Mouse (Mus musculus): ENCODE measurements around the gene Sgip1.

Sgip1 gene

GRCm38 (mm10) chr4:102976290-102977275, 235.5 kb downstream of the Sgip1 start:
- in situ Hi-C loops (cut with MboI, MseI) = no loop called here

GRCm38 (mm10) chr4:102977778-102978321, 236.8 kb downstream of the Sgip1 start:
- in situ Hi-C loops (cut with MboI, MseI) = no loop called here

DNA sequence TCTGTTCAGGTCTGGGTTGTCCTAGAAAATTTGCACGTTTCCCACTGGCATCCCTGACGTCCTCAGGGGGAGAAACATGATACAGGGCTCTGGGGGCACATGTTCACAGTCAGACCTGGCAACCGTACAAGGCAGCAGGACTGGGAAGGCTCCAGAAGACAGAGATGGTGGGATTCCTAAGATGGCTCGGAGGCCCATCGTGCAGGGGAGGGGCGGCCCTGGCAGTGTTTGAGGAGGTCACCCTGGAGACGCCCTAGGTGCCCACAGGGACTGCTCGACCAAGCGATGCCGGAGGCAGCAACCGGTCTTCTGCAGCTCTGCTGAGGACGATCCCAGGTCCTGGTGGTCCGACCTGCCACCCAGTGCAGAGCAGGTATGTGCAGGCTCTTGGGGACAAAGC, 237.3 kb downstream of the Sgip1 start, which contains the start of gene Tctex1d1:
Gene Tctex1d1 (plus strand): TSS at position 167 of the 400 bp plus-strand sequence.
- in situ Hi-C loops (cut with MboI, MseI) = no loop called here

- in situ Hi-C loops (cut with MboI, MseI) = no loop called here
These were observed 238.3 kb downstream of the Sgip1 start for GRCm38 (mm10) chr4:102979385-102979784.

GRCm38 (mm10) chr4:102981709-102982108, 240.6 kb downstream of the Sgip1 start:
- in situ Hi-C loops (cut with MboI, MseI) = loop anchor here (10.0 kb wide), 1 partner anchor 333 kb away; the partner anchor contains the start of gene Oma1

GRCm38 (mm10) chr4:102986173-102986572, 245.1 kb downstream of the Sgip1 start:
- in situ Hi-C loops (cut with MboI, MseI) = loop anchor here (5.0 to 10.0 kb wide), 2 partner anchors 146 to 329 kb away; partner anchors contain the start of gene Oma1

- in situ Hi-C loops (cut with MboI, MseI) = loop anchor here (5.0 to 10.0 kb wide), 2 partner anchors 145 to 328 kb away; partner anchors contain the start of gene Oma1
These were observed 245.8 kb downstream of the Sgip1 start for GRCm38 (mm10) chr4:102986917-102987316.

DNA sequence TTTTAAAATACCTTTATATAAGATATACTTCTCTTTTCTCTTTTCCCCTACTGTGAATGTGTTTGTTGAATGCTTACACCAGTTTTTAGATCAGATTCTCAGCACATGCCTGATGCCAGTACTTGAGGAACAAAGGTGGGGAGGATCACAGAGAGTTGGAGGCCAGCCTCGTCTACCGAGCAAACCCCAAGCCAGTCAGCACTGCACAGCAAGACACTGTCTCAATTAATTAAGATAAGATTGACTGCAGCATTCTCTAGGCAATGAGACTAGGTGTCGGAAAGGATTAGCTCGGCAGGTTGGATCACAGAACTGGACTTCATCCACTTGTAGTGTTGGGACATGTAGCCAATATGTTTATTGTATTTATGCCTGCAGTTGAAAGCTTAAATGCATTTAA, 246.2 kb downstream of the Sgip1 start:
- in situ Hi-C loops (cut with MboI, MseI) = loop anchor here (5.0 to 10.0 kb wide), 2 partner anchors 145 to 327 kb away; partner anchors contain the start of gene Oma1

DNA sequence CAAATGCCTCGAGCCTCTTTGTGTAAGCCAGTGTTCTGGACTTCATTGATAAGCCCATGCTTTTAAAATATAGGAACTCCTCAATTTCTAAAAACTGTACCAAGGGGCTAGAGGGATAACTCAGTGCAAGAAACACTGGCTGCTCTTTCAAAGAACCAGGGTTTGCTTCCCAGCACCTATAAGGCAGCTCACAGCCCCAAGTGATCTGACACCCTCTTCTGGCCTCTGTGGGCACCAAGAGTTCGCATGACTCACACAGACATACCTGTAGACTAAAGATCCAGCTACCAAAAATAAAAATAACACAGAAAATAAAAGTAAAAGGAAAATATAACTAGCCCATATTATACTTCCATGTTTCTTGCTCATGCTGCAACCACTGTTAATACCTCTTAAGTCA, 246.7 kb downstream of the Sgip1 start:
- in situ Hi-C loops (cut with MboI, MseI) = loop anchor here (5.0 to 10.0 kb wide), 2 partner anchors 145 to 327 kb away; partner anchors contain the start of gene Oma1

DNA sequence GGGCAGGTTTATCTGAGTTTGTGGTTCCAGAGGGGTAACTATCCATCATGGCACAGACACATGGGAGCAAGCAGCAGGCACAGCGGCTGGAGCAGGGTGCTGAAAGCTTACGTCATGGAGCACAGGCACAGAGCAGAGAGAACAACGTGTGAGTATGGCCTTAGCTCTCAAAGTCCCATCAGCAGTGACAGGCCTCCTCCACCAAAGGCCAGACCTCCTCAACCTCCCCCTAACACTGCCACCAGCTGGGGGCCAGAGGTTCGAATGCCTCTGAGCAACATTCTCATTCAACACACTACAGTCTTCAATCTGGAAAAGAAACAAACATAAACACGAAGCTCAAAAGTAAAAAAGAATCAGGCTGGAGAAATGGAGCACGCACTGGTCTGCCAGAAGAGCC, 247.4 kb downstream of the Sgip1 start:
- in situ Hi-C loops (cut with MboI, MseI) = loop anchor here (5.0 to 10.0 kb wide), 2 partner anchors 144 to 326 kb away; partner anchors contain the start of gene Oma1

GRCm38 (mm10) chr4:102989391-102989790, 248.3 kb downstream of the Sgip1 start:
- in situ Hi-C loops (cut with MboI, MseI) = loop anchor here (5.0 to 10.0 kb wide), 2 partner anchors 143 to 325 kb away; partner anchors contain the start of gene Oma1

- in situ Hi-C loops (cut with MboI, MseI) = no loop called here
These were observed 248.9 kb downstream of the Sgip1 start for GRCm38 (mm10) chr4:102990016-102990415.

GRCm38 (mm10) chr4:102990595-102991340, 249.7 kb downstream of the Sgip1 start:
- in situ Hi-C loops (cut with MboI, MseI) = no loop called here

DNA sequence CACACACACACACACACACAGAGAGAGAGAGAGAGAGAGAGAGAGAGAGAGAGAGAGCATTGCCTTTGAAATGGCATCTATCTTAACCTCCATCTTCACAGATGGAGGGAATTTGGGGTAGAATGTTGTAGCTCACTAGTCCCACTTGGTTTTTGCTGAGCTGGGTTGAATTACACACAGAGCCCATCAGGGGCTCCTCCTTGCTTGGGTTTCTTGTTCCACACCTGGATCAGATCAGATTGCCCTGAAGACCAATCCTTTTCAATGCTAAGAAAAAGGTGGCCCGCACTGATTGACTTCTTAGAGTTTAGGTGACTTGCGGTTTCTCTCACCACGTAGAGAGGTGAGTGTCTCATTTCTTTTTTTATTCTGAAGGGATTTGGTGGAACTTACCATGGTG, 250.6 kb downstream of the Sgip1 start:
- in situ Hi-C loops (cut with MboI, MseI) = no loop called here

DNA sequence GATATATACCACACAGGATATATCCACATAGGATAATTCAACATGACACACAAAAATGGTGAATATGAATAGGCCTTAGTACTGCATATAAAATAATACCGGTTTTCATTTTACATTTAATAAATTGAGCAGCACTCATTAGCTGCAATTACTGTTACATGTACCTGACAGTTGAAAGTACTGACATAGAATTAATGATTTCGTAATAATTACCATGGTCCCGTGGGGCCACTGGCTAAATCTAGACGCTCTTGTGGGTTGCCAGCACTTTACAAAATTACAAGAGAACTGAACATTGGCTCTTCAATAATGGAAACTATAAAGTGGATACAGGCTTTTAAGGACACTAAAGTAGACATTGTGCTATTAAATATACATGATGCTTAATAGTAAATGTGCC, 263.6 kb downstream of the Sgip1 start:
- in situ Hi-C loops (cut with MboI, MseI) = no loop called here

GRCm38 (mm10) chr4:103005190-103005945, 264.3 kb downstream of the Sgip1 start:
- in situ Hi-C loops (cut with MboI, MseI) = no loop called here

GRCm38 (mm10) chr4:103006266-103006665, 265.2 kb downstream of the Sgip1 start:
- in situ Hi-C loops (cut with MboI, MseI) = no loop called here

- in situ Hi-C loops (cut with MboI, MseI) = no loop called here
These were observed 265.9 kb downstream of the Sgip1 start for GRCm38 (mm10) chr4:103006943-103007418.

DNA sequence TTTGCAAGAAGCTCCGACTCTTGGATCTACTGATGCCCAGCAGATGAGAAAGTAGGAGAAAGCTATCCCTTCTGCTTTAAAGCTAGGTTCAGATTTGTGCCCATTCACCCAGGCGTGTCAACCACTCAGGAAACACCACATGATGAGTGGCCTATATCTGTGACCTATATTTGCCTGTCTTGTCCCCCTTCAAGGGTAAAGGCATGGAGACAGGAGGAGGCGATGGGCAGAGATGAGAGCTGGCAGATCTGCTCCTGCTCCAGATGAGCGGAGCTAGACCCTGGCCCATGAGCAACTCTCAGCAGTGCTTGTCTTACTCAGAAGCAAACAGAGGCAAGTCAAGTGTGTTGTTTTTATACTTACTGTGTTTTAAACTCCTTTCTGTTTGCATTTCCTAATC, 269.6 kb downstream of the Sgip1 start:
- in situ Hi-C loops (cut with MboI, MseI) = no loop called here

- in situ Hi-C loops (cut with MboI, MseI) = no loop called here
These were observed 270.7 kb downstream of the Sgip1 start for GRCm38 (mm10) chr4:103011823-103012222.

DNA sequence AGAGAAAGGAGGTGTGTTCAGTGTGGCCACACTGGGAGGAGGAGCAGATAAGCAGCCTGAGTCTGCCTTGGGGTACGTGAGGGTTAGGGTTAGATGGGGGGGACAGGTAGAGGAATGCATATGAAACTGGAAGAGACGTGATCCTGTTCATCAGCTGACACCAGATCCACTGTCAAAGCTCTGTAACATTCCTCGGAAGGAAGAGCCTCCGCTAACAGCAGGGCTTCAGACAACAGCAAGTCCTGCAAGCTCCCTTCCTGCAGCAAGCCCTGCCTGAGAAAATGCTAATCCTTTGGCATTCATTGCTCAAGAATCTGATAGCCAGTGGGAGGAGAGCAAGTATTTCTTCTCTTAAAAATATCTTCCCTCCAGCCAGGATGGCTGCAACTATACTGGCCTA, 272.4 kb downstream of the Sgip1 start:
- in situ Hi-C loops (cut with MboI, MseI) = no loop called here

All from regulatory T cell (primary cell).